Mouse (Mus musculus) heart, embryonic 14.5 days (tissue): ENCODE results near the gene Tshz2. TPM values are rescaled to one million over a fixed set of nuclear protein-coding genes. Genes with fewer than 3 reads are reported as not detected.

Experiments used
- ATAC-seq: fragments of 200-750 bp; cut with Nextera tagmentation; 2 replicates; pipeline ENCODE4 v1.8.0; 2017; ENCODE audit warnings: low read depth, moderate TSS enrichment; ENCODE audit not compliant: insufficient number of reproducible peaks, insufficient read depth, low FRiP score
- H3K27ac ChIP-seq, 2 experiments: fragments of 200-500 bp in 1 of 2; fragments of 300-500 bp in 1 of 2; sonication (generic) in 1 of 2; replicated peaks in 1 of 2; 2 replicates each; pipeline ENCODE4 v1.5.1; 2012 to 2014; ENCODE audit warnings: low read depth in 2 of 2, low read length in 2 of 2, control low read depth in 1 of 2, mild to moderate bottlenecking in 1 of 2, mixed read lengths in 1 of 2; ENCODE audit not compliant: control insufficient read depth in 1 of 2, insufficient read depth in 1 of 2
- H3K27me3 ChIP-seq: fragments of 300-500 bp; sonication (generic); 2 replicates; pipeline ENCODE4 v1.6.1; 2014; ENCODE audit warnings: mild to moderate bottlenecking, low read length, control low read depth; ENCODE audit not compliant: control insufficient read depth, insufficient read depth
- H3K36me3 ChIP-seq: fragments of 300-500 bp; sonication (generic); 2 replicates; pipeline ENCODE4 v1.6.1; 2014; ENCODE audit warnings: mild to moderate bottlenecking, control low read depth, low read length, mixed read lengths; ENCODE audit not compliant: control insufficient read depth, insufficient read depth
- H3K4me1 ChIP-seq, 2 experiments: fragments of 200-500 bp in 1 of 2; fragments of 300-500 bp in 1 of 2; sonication (generic) in 1 of 2; 2 replicates each; pipeline ENCODE4 v1.6.1; 2012 to 2014; ENCODE audit warnings: low read length in 2 of 2, control low read depth in 1 of 2, mixed read lengths in 1 of 2; ENCODE audit not compliant: control insufficient read depth in 2 of 2, insufficient read depth in 2 of 2
- H3K4me2 ChIP-seq: fragments of 300-500 bp; sonication (generic); 2 replicates; pipeline ENCODE4 v1.6.1; 2014; ENCODE audit warnings: mild to moderate bottlenecking, low read length
- H3K4me3 ChIP-seq, 2 experiments: fragments of 200-500 bp in 1 of 2; fragments of 300-500 bp in 1 of 2; sonication (generic) in 1 of 2; 2 replicates each; pipeline ENCODE4 v1.5.1; 2012 to 2014; ENCODE audit warnings: low read length in 2 of 2, mild to moderate bottlenecking in 2 of 2, control low read depth in 1 of 2, low read depth in 1 of 2, moderate library complexity in 1 of 2; ENCODE audit not compliant: control insufficient read depth in 1 of 2, insufficient read depth in 1 of 2
- H3K9ac ChIP-seq: fragments of 300-500 bp; sonication (generic); 2 replicates; pipeline ENCODE4 v1.6.1; 2014; ENCODE audit warnings: mild to moderate bottlenecking, low read length
- H3K9me3 ChIP-seq: fragments of 300-500 bp; sonication (generic); 2 replicates; pipeline ENCODE4 v1.6.1; 2016; ENCODE audit warnings: low read length, control low read depth; ENCODE audit not compliant: control insufficient read depth
- WGBS: fragments of 180-500 bp; shearing (Covaris S2); extraction: QIAGEN DNeasy Blood & Tissue Kit; methylation state at CpG from one replicate; pipeline ENCODE4 v1.1.7; 2014; 5-methylcytosine and 5-hydroxymethylcytosine counted together
- polyA plus RNA-seq: library from polyadenylated mRNA; unstranded; fragments of >200 nt; fragmentation: Nextera tagmentation; extraction: Ambion mirVana; gene quantifications from 2 replicates; pipeline ENCODE4 v1.2.1, GENCODE M21; 2014

Gene Tshz2
- polyA plus RNA-seq, 1 experiment from 2014 or later = 3.4 TPM

DNA sequence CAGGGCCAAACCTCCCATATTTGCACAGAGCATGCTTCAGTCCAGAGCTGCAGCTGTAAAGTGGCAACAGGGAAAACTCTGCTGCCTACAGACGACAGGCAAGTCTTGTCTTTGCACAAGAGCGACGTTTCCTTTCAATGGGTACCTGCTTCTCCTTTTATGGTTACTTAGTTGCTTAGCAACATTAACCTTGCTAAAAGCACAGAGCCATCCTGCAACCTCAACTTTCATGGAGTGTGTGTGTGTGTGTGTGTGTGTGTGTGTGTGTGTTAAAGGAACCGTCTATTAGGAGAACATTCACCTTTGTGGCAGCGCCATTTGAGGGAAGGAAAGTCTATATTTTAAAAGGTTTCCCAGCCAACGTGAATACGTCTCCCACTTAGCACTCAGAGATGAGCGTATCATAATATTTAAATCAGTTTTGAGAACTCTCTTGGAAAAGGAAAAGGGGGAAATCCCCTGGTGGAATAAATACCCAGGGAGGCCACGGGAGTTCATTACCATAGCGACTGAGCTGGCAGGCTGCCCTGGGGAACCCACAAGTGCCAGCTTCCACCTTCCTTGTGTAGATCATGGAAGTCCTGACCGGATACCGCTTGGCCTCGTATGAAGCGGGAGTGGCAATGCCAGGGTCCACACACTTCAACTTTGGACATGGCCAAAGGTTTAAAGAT is 295.8 kb downstream of the Tshz2 start:
- Histone ChIP-seq H3K4me3 (no peak overlapping the region), H3K9me3 (no peaks in the 10 kb centered on the region), H3K4me1 (peaks cover 3 to 5% of the 10 kb centered on the region in 2 experiments; a peak in 2 of 4 replicates), H3K27ac (no peak overlapping the region), H3K27me3 (no peaks in the 10 kb centered on the region; the same call in 1 of the 2 replicates), H3K36me3 (no peaks in the 10 kb centered on the region), H3K9ac (no peak overlapping the region), H3K4me2 (no peak overlapping the region)
- WGBS = 71% methylated on average over 14 of the region's 14 CpGs
- ATAC-seq = no peak

DNA sequence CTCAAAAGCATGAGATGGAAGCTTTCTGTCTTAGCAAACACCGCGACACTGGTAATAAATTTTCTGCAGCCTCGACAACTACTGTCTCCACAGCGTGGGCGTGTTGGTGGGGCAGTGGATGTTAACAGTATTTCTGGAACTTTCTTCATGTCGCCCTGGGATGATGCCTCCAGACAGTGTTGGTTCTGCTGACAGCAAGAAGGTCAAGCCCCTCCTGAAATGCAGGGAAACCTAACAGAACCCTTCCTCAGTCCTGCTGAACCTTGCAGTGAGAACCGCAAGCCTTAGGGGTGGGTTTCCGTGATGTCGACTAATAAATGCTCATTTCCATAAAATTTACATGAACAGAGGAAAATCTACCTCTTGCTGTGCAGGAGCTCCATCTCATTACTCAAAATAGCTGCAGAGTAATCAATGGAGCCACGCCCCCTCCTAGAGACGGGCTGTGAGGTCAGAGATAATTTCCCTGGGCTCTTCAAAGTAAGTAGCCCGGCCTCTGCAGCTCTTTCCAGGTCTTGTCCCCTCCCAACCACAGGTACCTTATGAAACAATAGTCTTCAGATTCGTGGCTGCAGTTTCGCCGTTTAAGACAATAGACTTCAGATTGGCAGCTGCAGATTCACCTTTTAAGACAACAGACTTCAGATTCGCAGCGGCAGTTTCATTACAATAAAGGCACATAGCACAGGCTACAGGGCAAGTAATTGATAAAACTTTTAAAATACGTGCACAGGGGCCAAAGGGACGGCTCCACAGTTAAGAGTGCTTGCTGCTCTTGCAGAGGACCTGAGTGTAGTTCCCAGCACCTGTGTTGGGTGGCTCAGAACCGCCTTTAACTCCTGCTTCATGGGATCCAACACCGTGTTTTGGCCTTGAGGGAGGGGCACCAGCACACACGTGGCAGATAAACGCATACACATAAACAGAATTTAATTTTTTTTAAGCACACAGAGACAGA is 297.0 kb downstream of the Tshz2 start:
- peak overlapping the region; percentile 68 for H3K4me2 ChIP-seq
- ATAC-seq = no peak
- H3K36me3 ChIP-seq = no peaks in the 10 kb centered on the region
- peak overlapping the region; percentile 57; the same call in 1 of the 2 replicates for H3K9ac ChIP-seq
- no peak overlapping the region for H3K27ac ChIP-seq
- H3K4me1 ChIP-seq = peaks cover 3 to 5% of the 10 kb centered on the region in 2 experiments; a peak in 2 of 4 replicates
- H3K27me3 ChIP-seq = no peaks in the 10 kb centered on the region; the same call in 1 of the 2 replicates
- no peaks in the 10 kb centered on the region for H3K9me3 ChIP-seq
- 50% methylated on average over 23 of the region's 23 CpGs for WGBS
- H3K4me3 ChIP-seq = peak overlapping the region; percentile 38 to 42

DNA sequence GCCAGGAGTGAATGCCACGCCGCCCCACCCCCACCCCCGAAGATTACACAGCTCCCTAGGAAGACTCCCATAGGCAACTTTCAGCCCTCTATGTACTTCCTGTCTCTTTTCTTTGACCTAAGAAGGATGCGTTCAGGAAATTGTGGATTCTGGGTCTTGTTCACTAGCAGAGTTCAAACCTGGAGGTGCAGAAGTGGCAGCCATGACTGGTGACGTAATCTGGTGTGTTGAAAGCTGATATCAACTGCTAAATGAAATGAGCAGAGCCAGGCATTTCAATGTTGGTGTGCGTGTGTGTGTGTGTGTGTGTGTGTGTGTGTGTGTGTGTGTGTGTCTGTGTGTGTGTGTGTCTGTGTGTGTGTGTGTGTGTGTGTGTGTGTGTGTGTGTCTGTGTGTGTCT is 302.8 kb downstream of the Tshz2 start:
- Histone ChIP-seq H3K27me3 (no peaks in the 10 kb centered on the region), H3K36me3 (no peaks in the 10 kb centered on the region), H3K9ac (no peak overlapping the region), H3K9me3 (no peaks in the 10 kb centered on the region), H3K27ac (no peak overlapping the region), H3K4me2 (no peak overlapping the region), H3K4me1 (no peaks in the 10 kb centered on the region), H3K4me3 (no peak overlapping the region)
- WGBS = 38% methylated on average over 6 of the region's 6 CpGs
- ATAC-seq = no peak

DNA sequence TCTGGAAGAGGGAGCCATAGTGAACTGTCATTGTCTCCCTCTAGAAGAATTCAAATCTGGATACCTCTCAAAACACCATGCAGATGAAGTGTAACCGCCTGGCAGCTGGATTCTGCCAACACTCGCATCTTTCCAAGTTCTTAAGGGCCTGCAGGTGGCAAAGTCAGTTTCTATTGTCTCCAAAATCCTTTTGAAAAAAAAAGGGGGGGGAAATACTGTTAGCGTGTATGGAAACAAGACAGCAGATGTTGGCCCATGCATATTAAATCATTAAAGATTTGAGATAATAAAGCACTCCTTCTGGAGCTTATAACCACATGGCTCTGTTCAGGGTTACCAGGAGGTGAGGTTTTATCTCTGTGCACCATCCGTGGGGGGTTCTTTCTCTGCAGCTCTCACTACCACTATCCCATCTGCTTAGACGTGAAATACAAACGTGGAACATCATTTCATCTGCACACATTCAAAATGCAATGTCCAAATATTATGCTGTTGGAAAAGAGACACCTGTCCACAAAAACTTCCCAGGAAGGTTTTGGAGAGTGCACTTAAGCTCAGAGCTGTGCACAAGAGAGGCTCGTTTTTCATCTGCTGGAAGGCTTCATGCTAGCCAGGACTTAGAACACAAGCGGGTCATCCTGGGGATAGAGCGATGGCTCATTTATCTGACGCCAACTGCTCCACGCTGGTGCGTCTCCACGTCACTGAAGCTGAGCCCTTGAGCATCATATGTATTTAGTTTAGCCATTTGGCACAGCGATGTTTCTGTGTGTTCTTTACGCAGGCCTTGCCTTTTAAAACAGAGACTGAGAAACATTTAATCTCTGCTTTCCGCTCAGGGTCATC is 307.7 kb downstream of the Tshz2 start:
- no peaks in the 10 kb centered on the region for H3K27me3 ChIP-seq
- H3K4me2 ChIP-seq = no peak overlapping the region
- no peak for ATAC-seq
- no peak overlapping the region for H3K9ac ChIP-seq
- no peak overlapping the region for H3K27ac ChIP-seq
- no peak overlapping the region for H3K4me3 ChIP-seq
- 77% methylated on average over 16 of the region's 16 CpGs for WGBS
- H3K4me1 ChIP-seq = no peaks in the 10 kb centered on the region
- H3K9me3 ChIP-seq = no peaks in the 10 kb centered on the region
- H3K36me3 ChIP-seq = no peaks in the 10 kb centered on the region

DNA sequence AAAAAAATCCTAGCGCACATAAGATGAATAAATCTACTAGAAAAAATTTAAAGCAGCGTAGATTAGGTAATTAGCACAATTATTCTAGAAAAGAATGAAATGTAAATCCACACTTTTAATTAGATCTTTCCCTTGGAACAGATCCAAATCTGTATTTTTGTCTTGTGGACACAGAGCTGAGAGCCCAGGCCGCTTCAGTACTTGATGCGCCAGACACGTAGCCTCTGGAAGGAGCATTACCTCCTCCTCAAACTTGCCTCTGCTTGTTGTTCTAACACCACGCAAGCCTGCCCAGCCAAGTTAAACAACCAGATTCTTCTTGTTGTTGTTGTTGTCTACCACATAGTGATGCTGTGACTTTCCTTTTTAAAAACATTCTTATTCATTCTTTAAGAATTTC is 310.9 kb downstream of the Tshz2 start:
- WGBS = 88% methylated on average over 6 of the region's 6 CpGs
- H3K4me1 ChIP-seq = no peaks in the 10 kb centered on the region
- H3K9me3 ChIP-seq = no peaks in the 10 kb centered on the region
- no peak for ATAC-seq
- H3K9ac ChIP-seq = no peak overlapping the region
- no peak overlapping the region for H3K27ac ChIP-seq
- H3K27me3 ChIP-seq = no peaks in the 10 kb centered on the region
- no peak overlapping the region for H3K4me3 ChIP-seq
- H3K36me3 ChIP-seq = no peaks in the 10 kb centered on the region
- H3K4me2 ChIP-seq = no peak overlapping the region

DNA sequence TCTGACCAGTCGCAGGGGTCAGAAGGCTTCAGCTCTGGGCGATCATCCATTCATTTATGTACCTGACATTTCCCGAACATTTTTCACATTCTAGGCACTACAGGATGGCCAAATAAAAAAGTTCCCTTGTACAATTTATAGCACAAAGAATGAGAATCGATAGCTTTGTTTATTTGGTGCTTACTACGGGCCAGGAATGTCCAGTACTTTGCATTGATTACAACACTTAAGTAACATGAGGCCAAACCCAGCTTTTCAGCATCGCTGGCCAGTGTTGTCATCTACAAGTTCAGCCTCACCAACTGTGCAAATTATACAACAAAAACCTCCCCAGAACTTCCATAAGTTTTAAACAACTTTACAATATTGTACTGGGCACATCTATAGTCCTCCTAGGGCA is 315.3 kb downstream of the Tshz2 start:
- H3K4me2 ChIP-seq = no peak overlapping the region
- H3K9me3 ChIP-seq = no peaks in the 10 kb centered on the region
- H3K4me3 ChIP-seq = no peak overlapping the region
- no peaks in the 10 kb centered on the region for H3K36me3 ChIP-seq
- no peak overlapping the region for H3K9ac ChIP-seq
- no peaks in the 10 kb centered on the region for H3K4me1 ChIP-seq
- no peaks in the 10 kb centered on the region for H3K27me3 ChIP-seq
- no peak overlapping the region for H3K27ac ChIP-seq
- no peak for ATAC-seq
- WGBS = 77% methylated on average over 6 of the region's 6 CpGs

DNA sequence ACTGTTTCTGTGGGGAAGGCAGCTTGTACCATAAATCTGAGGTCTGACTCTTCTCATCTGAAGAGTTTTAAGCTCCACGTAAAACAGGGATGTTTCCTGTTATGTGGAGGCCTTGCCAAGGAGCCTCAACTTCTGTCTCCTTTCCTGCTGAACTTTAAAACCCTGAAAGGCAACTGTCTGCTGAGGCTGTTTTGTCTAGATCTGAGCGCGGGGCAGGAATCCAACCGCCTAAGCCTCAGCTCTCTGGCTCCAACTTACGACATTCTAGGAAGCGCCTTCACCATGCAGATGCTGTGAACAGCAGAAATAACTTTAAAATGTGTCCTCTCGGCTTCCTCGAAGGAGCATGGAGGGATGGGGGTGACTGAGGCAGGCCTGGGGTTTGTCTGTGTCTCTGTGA is 318.2 kb downstream of the Tshz2 start:
- no peak for ATAC-seq
- WGBS = 73% methylated on average over 8 of the region's 8 CpGs

More for the DNA sequence above, 318.2 kb downstream of the Tshz2 start:
- H3K9me3 ChIP-seq = no peaks in the 10 kb centered on the region
- H3K36me3 ChIP-seq = no peaks in the 10 kb centered on the region
- no peak overlapping the region for H3K4me3 ChIP-seq
- H3K4me1 ChIP-seq = no peaks in the 10 kb centered on the region
- no peak overlapping the region for H3K4me2 ChIP-seq
- H3K9ac ChIP-seq = no peak overlapping the region
- H3K27me3 ChIP-seq = no peaks in the 10 kb centered on the region
- H3K27ac ChIP-seq = no peak overlapping the region
